Mouse (Mus musculus) neural tube, embryonic 11.5 days (tissue): ENCODE data around the gene Arl14. TPM values are rescaled to one million over a fixed set of nuclear protein-coding genes. Genes with fewer than 3 reads are reported as not detected.
A peak's percentile ranks its signal among the peaks of the same experiment; 100 is the strongest.
"Not testable (repeated sequence)": the region's sequence is repeated elsewhere in the genome, so short reads cannot be mapped to it uniquely, and the experiment has no call there.

Experiments used
- ATAC-seq: fragments of 200-750 bp; cut with Nextera tagmentation; 2 replicates; pipeline ENCODE4 v1.8.0; 2017; ENCODE audit warnings: moderate number of reproducible peaks, mild to moderate bottlenecking, moderate TSS enrichment, moderate library complexity; ENCODE audit not compliant: insufficient read depth, low FRiP score, low TSS enrichment
- DNase-seq: peaks from one replicate; pipeline ENCODE4 v3.0.0-alpha.2; 2015; ENCODE audit warnings: low spot score
- H3K27ac ChIP-seq: fragments of 300-500 bp; sonication (generic); 2 replicates; pipeline ENCODE4 v1.5.1; 2014; ENCODE audit warnings: low read depth, mild to moderate bottlenecking, low read length
- H3K27me3 ChIP-seq: fragments of 300-500 bp; sonication (generic); 2 replicates; pipeline ENCODE4 v1.6.1; 2014; ENCODE audit warnings: mild to moderate bottlenecking, low read length, mixed read lengths; ENCODE audit not compliant: control insufficient read depth, insufficient read depth
- H3K36me3 ChIP-seq: fragments of 300-500 bp; sonication (generic); 2 replicates; pipeline ENCODE4 v1.6.1; 2014; ENCODE audit warnings: mild to moderate bottlenecking, low read length, moderate library complexity, mixed read lengths; ENCODE audit not compliant: control insufficient read depth, insufficient read depth
- H3K4me1 ChIP-seq: fragments of 300-500 bp; sonication (generic); 2 replicates; pipeline ENCODE4 v1.6.1; 2014; ENCODE audit warnings: low read length, mixed read lengths; ENCODE audit not compliant: control insufficient read depth, insufficient read depth
- H3K4me2 ChIP-seq: fragments of 300-500 bp; sonication (generic); 2 replicates; pipeline ENCODE4 v1.6.1; 2014; ENCODE audit warnings: low read depth, mild to moderate bottlenecking, moderate library complexity
- H3K4me3 ChIP-seq: fragments of 300-500 bp; sonication (generic); 2 replicates; pipeline ENCODE4 v1.5.1; 2014; ENCODE audit warnings: low read depth, low read length
- H3K9ac ChIP-seq: fragments of 300-500 bp; sonication (generic); 2 replicates; pipeline ENCODE4 v1.6.1; 2014; ENCODE audit warnings: mild to moderate bottlenecking, low read length
- H3K9me3 ChIP-seq: fragments of 300-500 bp; sonication (generic); 2 replicates; pipeline ENCODE4 v1.6.1; 2016; ENCODE audit warnings: low read length; ENCODE audit not compliant: control insufficient read depth
- WGBS: fragments of 180-500 bp; shearing (Covaris S2); extraction: QIAGEN DNeasy Blood & Tissue Kit; methylation state at CpG from one replicate; pipeline ENCODE4 v1.1.7; 2014; 5-methylcytosine and 5-hydroxymethylcytosine counted together
- polyA plus RNA-seq: library from polyadenylated mRNA; unstranded; fragments of >200 nt; fragmentation: Nextera tagmentation; extraction: Ambion mirVana; gene quantifications from 2 replicates; pipeline ENCODE4 v1.2.1, GENCODE M21; 2014

The Arl14 gene
- polyA plus RNA-seq, 1 experiment from 2014 or later: not detected

GRCm38 (mm10) chr3:69226496-69226895, 4.3 kb downstream of the Arl14 start:
- H3K27ac ChIP-seq: no peak overlapping the region
- no peaks in the 10 kb centered on the region for H3K36me3 ChIP-seq
- H3K9ac ChIP-seq: no peak overlapping the region
- 71% methylated on average over 2 of the region's 2 CpGs for WGBS
- ATAC-seq (no peak), DNase-seq (no peak)
- no peaks in the 10 kb centered on the region for H3K27me3 ChIP-seq
- no peaks in the 10 kb centered on the region for H3K9me3 ChIP-seq
- no peak overlapping the region for H3K4me2 ChIP-seq
- H3K4me1 ChIP-seq: no peaks in the 10 kb centered on the region
- H3K4me3 ChIP-seq: no peak overlapping the region

- Histone ChIP-seq H3K9ac (no peak overlapping the region), H3K9me3 (no peaks in the 10 kb centered on the region), H3K36me3 (no peaks in the 10 kb centered on the region), H3K27me3 (no peaks in the 10 kb centered on the region), H3K4me3 (no peak overlapping the region), H3K27ac (no peak overlapping the region), H3K4me1 (no peaks in the 10 kb centered on the region), H3K4me2 (no peak overlapping the region)
- ATAC-seq: no peak
- 96% methylated on average over 1 of the region's 1 CpGs for WGBS
- no peak for DNase-seq
Measured at GRCm38 (mm10) chr3:69228002-69228401, 5.8 kb downstream of the Arl14 start.

DNA sequence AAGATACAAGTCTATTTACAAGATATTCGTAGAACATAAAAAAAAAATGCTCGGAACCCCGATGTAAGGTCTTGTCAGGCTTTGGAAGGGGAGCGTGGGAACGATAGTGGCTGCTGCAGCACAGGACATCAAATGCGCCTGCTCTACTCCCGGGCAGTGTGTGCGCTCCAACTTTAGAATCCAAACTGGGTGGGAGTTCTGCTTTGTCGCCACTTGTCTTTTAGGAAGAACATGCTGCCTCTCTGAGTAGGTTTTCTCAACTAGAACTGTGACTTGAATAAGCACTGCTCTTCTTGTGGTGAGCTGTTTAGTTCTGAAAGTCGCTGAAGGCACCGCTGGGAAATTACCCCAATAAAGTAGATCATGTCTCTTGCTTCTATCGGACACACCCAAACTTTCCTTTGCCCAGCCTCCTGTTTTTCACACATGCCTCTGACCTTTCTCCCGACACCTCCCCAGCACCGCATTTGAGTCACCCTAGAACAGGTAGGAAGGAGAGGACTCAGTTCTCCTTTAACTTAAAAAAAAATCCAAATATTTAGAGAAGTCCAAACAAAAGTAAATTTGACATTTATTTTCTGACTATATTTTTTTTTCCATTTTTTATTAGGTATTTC, 9.4 kb downstream of the Arl14 start:
- Histone ChIP-seq H3K36me3 (no peaks in the 10 kb centered on the region), H3K9ac (no peak overlapping the region), H3K27me3 (no peaks in the 10 kb centered on the region), H3K4me3 (no peak overlapping the region), H3K9me3 (no peaks in the 10 kb centered on the region), H3K27ac (no peak overlapping the region), H3K4me1 (no peaks in the 10 kb centered on the region), H3K4me2 (no peak overlapping the region)
- DNase-seq (no peak), ATAC-seq (no peak)
- WGBS: 85% methylated on average over 14 of the region's 14 CpGs

- not testable (repeated sequence) for DNase-seq, H3K4me3 ChIP-seq, H3K27ac ChIP-seq, H3K9ac ChIP-seq, H3K36me3 ChIP-seq, H3K27me3 ChIP-seq, H3K9me3 ChIP-seq, H3K4me2 ChIP-seq, ATAC-seq, H3K4me1 ChIP-seq
- 94% methylated on average over 10 of the region's 10 CpGs for WGBS
Measured at GRCm38 (mm10) chr3:69233552-69234189, 11.5 kb downstream of the Arl14 start.

- no peaks in the 10 kb centered on the region for H3K9me3 ChIP-seq
- H3K27me3 ChIP-seq: no peaks in the 10 kb centered on the region
- no peaks in the 10 kb centered on the region for H3K4me1 ChIP-seq
- H3K9ac ChIP-seq: no peak overlapping the region
- no peak overlapping the region for H3K27ac ChIP-seq
- 96% methylated on average over 1 of the region's 1 CpGs for WGBS
- ATAC-seq: no peak
- H3K4me3 ChIP-seq: no peak overlapping the region
- no peak overlapping the region for H3K4me2 ChIP-seq
- DNase-seq: no peak
- H3K36me3 ChIP-seq: no peaks in the 10 kb centered on the region
Measured at GRCm38 (mm10) chr3:69234525-69234924, 12.3 kb downstream of the Arl14 start.

GRCm38 (mm10) chr3:69235806-69236205, 13.6 kb downstream of the Arl14 start:
- no peak overlapping the region for H3K27ac ChIP-seq
- H3K36me3 ChIP-seq: no peaks in the 10 kb centered on the region
- no peak overlapping the region for H3K4me2 ChIP-seq
- H3K9ac ChIP-seq: no peak overlapping the region
- H3K9me3 ChIP-seq: no peaks in the 10 kb centered on the region
- 85% methylated on average over 3 of the region's 3 CpGs for WGBS
- H3K4me3 ChIP-seq: no peak overlapping the region
- H3K27me3 ChIP-seq: no peaks in the 10 kb centered on the region
- no peaks in the 10 kb centered on the region for H3K4me1 ChIP-seq
- ATAC-seq (no peak), DNase-seq (no peak)

- H3K27ac ChIP-seq: no peak overlapping the region
- no peaks in the 10 kb centered on the region for H3K4me1 ChIP-seq
- H3K27me3 ChIP-seq: no peaks in the 10 kb centered on the region
- H3K4me2 ChIP-seq: no peak overlapping the region
- no peak overlapping the region for H3K4me3 ChIP-seq
- DNase-seq (no peak), ATAC-seq (no peak)
- H3K9ac ChIP-seq: no peak overlapping the region
- no peaks in the 10 kb centered on the region for H3K9me3 ChIP-seq
- no peaks in the 10 kb centered on the region for H3K36me3 ChIP-seq
- WGBS: 88% methylated on average over 12 of the region's 12 CpGs
Measured at GRCm38 (mm10) chr3:69236491-69236890, 14.3 kb downstream of the Arl14 start.

DNA sequence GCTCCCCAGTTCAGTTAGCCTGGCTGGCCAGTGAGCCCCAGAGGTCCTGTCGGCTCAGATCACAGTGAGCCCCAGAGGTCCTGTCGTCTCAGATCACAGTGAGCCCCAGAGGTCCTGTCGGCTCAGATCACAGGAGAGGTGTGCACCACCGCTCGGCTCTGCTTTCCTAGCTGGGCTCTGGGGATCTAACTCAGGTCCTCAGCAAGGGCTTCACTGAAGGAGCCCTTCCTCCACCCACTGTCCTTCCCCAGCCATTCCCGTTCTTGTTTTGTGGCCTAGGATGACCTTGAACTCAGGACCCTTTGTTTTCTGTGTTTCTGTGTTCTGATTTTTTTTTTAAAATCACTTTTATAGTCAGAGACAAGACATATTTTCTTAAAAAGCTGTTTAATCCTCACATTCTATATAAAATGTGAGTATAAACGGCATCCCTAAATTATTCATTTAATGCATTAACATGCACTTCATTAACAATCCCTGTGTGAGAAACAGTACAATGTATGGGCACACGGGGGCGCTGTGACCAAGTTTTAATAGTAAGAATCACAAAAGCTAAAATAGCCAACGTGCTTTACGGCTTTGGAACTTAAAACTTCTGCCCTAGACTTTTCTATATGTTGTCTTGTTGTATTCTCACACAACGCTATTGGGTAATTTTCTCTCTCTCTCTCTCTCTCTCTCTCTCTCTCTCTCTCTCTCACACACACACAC, 16.1 kb downstream of the Arl14 start:
- Histone ChIP-seq H3K27ac (no peak overlapping the region), H3K9ac (no peak overlapping the region), H3K4me2 (no peak overlapping the region), H3K27me3 (no peaks in the 10 kb centered on the region), H3K4me3 (no peak overlapping the region), H3K36me3 (no peaks in the 10 kb centered on the region), H3K9me3 (no peaks in the 10 kb centered on the region), H3K4me1 (no peaks in the 10 kb centered on the region)
- 49% methylated on average over 12 of the region's 12 CpGs for WGBS
- peak; percentile 61 for DNase-seq
- no peak for ATAC-seq

DNA sequence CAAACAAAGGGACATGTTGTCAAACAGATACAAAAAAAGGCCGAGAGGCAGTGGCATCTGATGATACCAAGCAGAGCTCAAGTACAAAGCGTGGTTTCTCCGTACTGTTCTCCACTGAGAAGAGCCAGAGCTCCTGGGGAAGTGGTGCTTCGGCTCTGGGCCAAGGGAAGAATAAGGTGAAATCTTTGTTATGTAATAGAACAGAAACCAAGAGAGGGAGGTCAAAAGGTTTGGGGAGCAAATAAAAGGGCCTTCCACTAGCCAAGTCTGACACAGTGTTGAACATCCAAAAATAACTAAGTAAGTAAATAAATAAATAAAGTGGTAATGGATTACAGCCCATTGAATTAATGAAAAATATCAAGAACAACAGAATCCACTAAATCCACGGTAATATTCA, 17.0 kb downstream of the Arl14 start:
- no peak for ATAC-seq
- no peak overlapping the region for H3K4me3 ChIP-seq
- DNase-seq: no peak
- H3K4me2 ChIP-seq: no peak overlapping the region
- H3K9me3 ChIP-seq: no peaks in the 10 kb centered on the region
- WGBS: 89% methylated on average over 5 of the region's 5 CpGs
- H3K36me3 ChIP-seq: no peaks in the 10 kb centered on the region
- H3K27me3 ChIP-seq: no peaks in the 10 kb centered on the region
- no peak overlapping the region for H3K27ac ChIP-seq
- no peak overlapping the region for H3K9ac ChIP-seq
- H3K4me1 ChIP-seq: no peaks in the 10 kb centered on the region
